Mouse (Mus musculus): ENCODE results near the gene Slc39a10.
"Not testable (repeated sequence)": the region's sequence is repeated elsewhere in the genome, so short reads cannot be mapped to it uniquely, and the experiment has no call there.

The Slc39a10 gene

DNA sequence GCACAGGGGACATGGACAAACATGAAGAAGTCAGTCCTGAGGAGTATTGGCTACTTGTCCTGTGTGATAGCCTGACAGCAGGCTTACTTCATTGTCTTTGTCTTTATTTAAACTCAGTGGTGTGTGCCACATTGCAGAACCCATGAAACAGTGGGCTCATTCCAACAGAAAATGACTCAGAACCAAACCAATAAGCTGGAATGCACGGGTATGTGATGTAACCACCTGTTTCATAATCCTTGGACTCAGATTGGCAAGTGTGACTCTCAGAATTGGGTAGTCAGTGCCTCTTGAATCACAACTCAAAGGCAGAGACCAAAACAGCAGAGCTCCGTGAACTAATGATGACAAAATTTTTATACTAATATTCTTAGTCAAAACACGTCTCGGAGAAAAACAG lies 110.4 kb downstream of the Slc39a10 start:
- DNase-seq (ENCODE audit: low read depth, low spot score) = not testable (repeated sequence)

GRCm38 (mm10) chr1:46770077-46770695 lies 122.5 kb downstream of the Slc39a10 start:
- DNase-seq (ENCODE audit: low read depth, low spot score) = not testable (repeated sequence)

DNA sequence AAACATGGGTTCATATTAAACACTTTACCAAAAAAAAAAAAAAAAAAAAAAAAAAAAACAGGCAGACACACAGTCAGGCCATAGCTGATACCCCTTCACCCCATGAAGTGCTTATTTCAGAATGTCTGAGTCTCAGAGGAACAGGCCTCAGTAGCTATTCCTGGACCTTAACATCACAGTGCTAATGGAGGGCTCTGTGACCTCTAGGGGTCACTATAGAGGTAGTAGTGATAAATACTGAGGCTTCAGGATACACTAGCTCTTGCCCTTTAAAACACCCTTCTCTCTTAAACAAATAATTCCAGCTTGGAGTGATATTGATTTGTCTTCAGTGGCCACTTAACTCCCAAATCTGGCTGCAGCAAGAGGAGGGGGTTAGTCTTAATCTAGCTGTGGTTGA lies 123.3 kb downstream of the Slc39a10 start:
- not testable (repeated sequence) for DNase-seq (ENCODE audit: low read depth, low spot score)

DNA sequence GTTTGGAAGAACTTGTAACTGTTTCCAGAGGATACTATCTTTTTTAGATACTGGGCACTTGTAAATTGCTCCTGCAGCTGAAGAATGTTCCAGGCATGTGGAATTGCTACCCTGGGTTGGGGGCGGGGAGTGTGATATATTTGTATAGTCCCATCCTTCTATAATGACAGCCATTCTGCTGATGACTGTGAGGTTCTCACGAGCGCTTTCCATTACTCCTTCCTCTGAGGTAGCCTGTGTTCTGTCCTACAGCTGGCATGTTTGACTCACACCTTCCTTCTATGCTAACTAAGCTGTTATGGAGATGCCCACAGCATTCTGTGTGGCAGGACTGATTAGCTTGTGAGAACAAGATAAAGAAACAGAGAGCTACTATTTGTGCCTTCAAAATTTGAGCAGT lies 128.1 kb downstream of the Slc39a10 start:
- DNase-seq (ENCODE audit: low read depth, low spot score) = not testable (repeated sequence)
